Mouse (Mus musculus): Measurements from ENCODE around the gene 9230102O04Rik. TPM values are rescaled to one million over a fixed set of nuclear protein-coding genes. Genes with fewer than 3 reads are reported as not detected.

The 9230102O04Rik gene
- polyA plus RNA-seq, 1 experiment from 2014 or later = not detected

DNA sequence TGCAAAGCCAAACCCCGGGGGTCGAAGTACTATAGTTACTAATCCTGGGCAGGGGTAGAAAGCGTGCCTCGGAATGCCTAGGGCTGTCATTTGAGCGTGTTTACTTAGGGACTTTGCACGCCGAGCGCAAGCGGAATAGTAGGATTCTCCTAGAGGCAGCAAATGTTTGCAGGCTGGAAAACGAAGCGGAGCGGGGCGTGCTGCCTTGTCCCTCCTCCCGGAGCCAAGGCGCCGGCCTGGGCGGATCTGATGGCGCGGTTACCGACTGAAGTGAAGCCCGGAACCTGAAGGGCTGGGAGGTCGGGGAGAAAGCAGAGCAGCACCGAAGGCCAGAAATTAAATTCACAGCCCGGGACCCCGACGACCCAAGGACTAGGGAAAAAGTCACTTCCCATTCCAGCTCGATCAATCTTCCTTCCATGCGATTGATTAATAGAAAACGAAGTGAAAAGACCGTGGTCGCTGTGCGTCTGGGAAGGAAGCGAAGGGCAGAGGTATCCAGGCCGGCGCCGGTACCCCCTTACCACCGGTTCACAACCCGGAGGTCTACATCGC, 6.9 kb downstream of the 9230102O04Rik start:
- Histone ChIP-seq H3K27ac (ENCODE audit: low read depth, low read length) (no peak overlapping the region), H3K4me1 (replicated peaks; ENCODE audit: control insufficient read depth, insufficient read depth, low read length) (peaks cover 12% of the 10 kb centered on the region)
- ATAC-seq (replicated peaks; ENCODE audit: low FRiP score) = no peak

DNA sequence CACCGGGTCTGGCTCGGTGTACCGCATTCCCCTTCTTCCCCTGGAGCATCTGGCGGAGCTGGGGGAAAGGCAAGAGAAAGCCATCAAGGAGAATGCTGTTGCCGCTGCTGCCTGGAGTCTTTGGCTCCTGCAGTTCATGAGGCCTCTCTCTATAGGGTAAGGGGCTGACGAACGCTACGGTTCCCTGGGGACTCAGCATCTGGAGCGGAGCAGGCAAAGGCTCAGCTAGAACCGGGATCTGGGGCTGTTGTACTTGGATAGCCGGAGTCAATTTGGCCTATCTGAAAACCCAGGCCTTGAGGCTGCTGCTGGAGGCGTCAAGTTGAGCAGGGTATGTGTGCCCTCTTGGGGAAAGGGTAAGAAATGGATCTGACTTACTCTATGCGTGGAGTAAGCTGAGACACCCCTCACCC, 7.7 kb downstream of the 9230102O04Rik start:
- peaks cover 12% of the 10 kb centered on the region for H3K4me1 ChIP-seq (replicated peaks; ENCODE audit: control insufficient read depth, insufficient read depth, low read length)
- 4% methylated on average over 13 of the region's 13 CpGs for WGBS
- no peaks in the 10 kb centered on the region for H3K36me3 ChIP-seq (ENCODE audit: control insufficient read depth, insufficient read depth, low read length)
- DNase-seq (ENCODE audit: low spot score) = no peak
- H3K27me3 ChIP-seq (replicated peaks; ENCODE audit: control insufficient read depth, insufficient read depth, low read length) = peaks cover 98% of the 10 kb centered on the region
- H3K4me3 ChIP-seq (ENCODE audit: low read depth, low read length) = peak overlapping the region; percentile 40
- H3K4me2 ChIP-seq = peak overlapping the region; percentile 84
- no peak overlapping the region for H3K27ac ChIP-seq (ENCODE audit: low read depth, low read length)
- ATAC-seq (replicated peaks; ENCODE audit: low FRiP score) = no peak
- no peaks in the 10 kb centered on the region for H3K9me3 ChIP-seq (ENCODE audit: control insufficient read depth, low read length)
- H3K9ac ChIP-seq (ENCODE audit: low read depth, low read length) = 0 out of 2 replicates have a peak overlapping the region, but pooled peaks have one; percentile 25

More for the DNA sequence above, 6.9 kb downstream of the 9230102O04Rik start:
- Histone ChIP-seq H3K4me2 (peak overlapping the region; percentile 84), H3K9me3 (ENCODE audit: control insufficient read depth, low read length) (no peaks in the 10 kb centered on the region), H3K27me3 (replicated peaks; ENCODE audit: control insufficient read depth, insufficient read depth, low read length) (peaks cover 98% of the 10 kb centered on the region), H3K9ac (ENCODE audit: low read depth, low read length) (no peak overlapping the region), H3K36me3 (ENCODE audit: control insufficient read depth, insufficient read depth, low read length) (no peaks in the 10 kb centered on the region), H3K4me3 (ENCODE audit: low read depth, low read length) (peak overlapping the region; percentile 35)
- 2% methylated on average over 39 of the region's 39 CpGs for WGBS
- DNase-seq (ENCODE audit: low spot score) = no peak

DNA sequence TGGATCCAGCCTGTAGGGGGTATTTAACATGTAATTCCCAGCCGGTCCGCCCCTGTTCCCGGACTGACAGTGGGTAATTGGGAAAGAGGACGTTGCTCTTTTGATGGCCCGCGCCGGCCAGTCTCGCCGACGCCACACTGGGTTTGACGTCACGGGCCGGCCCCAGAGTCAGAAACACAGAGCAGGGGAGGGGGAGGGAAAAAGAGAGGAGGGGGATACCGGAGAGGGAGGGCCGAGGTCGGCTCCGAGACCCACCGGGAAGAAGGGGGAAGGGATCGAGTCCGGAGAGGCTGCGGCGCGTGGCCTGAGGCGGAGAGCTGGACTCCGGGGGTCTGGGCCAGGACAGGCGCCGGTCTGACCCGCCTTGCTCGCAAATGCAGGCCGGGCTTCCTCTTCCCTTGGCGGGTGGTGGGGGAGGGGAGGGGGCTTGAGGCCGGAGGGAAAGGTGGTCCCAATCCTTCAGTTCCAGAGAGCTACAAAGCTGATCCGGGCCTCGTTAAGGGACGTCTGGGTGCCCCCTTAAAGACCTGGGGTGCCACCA, 8.2 kb downstream of the 9230102O04Rik start, which contains the start of gene 4930412O13Rik:
4930412O13Rik (plus strand) TSS at position 202 of the 541 bp plus-strand sequence.
- ATAC-seq (replicated peaks; ENCODE audit: low FRiP score) = no peak; the same call in 1 of the 2 replicates
- WGBS = 2% methylated on average over 34 of the region's 35 CpGs
- Histone ChIP-seq H3K9ac (ENCODE audit: low read depth, low read length) (0 out of 2 replicates have a peak within 1 kb of the TSS, but pooled peaks have one; percentile 25), H3K27ac (ENCODE audit: low read depth, low read length) (no peak within 1 kb of the TSS), H3K27me3 (replicated peaks; ENCODE audit: control insufficient read depth, insufficient read depth, low read length) (peaks cover 98% of the 10 kb centered on the region), H3K36me3 (ENCODE audit: control insufficient read depth, insufficient read depth, low read length) (no peaks in the 10 kb centered on the region), H3K4me2 (peak within 1 kb of the TSS; percentile 84), H3K4me1 (replicated peaks; ENCODE audit: control insufficient read depth, insufficient read depth, low read length) (peaks cover 12% of the 10 kb centered on the region), H3K4me3 (ENCODE audit: low read depth, low read length) (peak within 1 kb of the TSS; percentile 40), H3K9me3 (ENCODE audit: control insufficient read depth, low read length) (no peaks in the 10 kb centered on the region)
- no peak for DNase-seq (ENCODE audit: low spot score)

DNA sequence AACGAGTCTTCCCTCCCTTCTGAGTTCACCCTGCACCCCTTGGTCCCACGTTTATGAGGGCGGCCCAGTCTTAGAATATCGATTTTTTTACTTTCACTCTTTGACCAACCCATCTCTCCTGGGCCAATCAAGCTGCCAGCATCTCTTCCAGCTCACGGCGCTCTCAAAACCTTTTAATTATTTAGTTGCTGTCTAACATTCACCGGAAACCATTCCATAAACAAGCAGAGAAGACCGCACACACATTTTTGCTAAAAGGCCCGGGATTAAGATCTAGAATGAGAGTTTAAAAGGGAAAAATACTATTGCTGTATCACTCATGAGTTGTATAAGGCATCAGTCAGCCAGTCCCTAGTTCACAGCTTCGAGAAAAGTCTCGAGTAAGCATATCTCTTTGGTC, 9.1 kb downstream of the 9230102O04Rik start:
- ATAC-seq (replicated peaks; ENCODE audit: low FRiP score) (no peak), DNase-seq (ENCODE audit: low spot score) (no peak)
- WGBS = 9% methylated on average over 11 of the region's 11 CpGs
- H3K36me3 ChIP-seq (ENCODE audit: control insufficient read depth, insufficient read depth, low read length) = no peaks in the 10 kb centered on the region
- H3K4me2 ChIP-seq = peak overlapping the region; percentile 84
- H3K27ac ChIP-seq (ENCODE audit: low read depth, low read length) = no peak overlapping the region
- no peaks in the 10 kb centered on the region for H3K9me3 ChIP-seq (ENCODE audit: control insufficient read depth, low read length)
- H3K4me1 ChIP-seq (replicated peaks; ENCODE audit: control insufficient read depth, insufficient read depth, low read length) = peaks cover 12% of the 10 kb centered on the region
- peak overlapping the region; percentile 12; the same call in 1 of the 2 replicates for H3K4me3 ChIP-seq (ENCODE audit: low read depth, low read length)
- no peak overlapping the region for H3K9ac ChIP-seq (ENCODE audit: low read depth, low read length)
- peaks cover 98% of the 10 kb centered on the region for H3K27me3 ChIP-seq (replicated peaks; ENCODE audit: control insufficient read depth, insufficient read depth, low read length)

DNA sequence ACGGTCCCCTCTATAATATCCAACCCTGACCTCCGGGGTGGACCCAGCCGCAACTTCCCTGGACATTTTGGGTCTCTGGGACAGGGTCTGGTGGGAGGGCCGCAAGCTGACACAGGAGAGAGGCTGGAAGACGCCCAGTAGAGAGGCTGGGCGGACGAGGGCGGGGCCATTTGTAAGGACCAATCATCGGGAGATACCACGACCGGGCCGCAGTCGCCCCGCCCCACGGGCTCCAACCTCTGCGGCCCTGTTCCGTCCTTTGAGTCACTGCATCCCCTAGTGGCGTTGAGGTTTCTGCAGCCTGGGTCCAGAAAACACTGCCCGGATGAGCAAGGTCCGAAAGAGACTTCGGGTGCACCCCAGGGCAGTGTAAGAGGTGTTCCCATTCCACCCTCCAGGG, 9.8 kb downstream of the 9230102O04Rik start:
- H3K9me3 ChIP-seq (ENCODE audit: control insufficient read depth, low read length) = no peaks in the 10 kb centered on the region
- H3K27me3 ChIP-seq (replicated peaks; ENCODE audit: control insufficient read depth, insufficient read depth, low read length) = peaks cover 98% of the 10 kb centered on the region
- no peaks in the 10 kb centered on the region for H3K36me3 ChIP-seq (ENCODE audit: control insufficient read depth, insufficient read depth, low read length)
- peak overlapping the region; percentile 84 for H3K4me2 ChIP-seq
- H3K9ac ChIP-seq (ENCODE audit: low read depth, low read length) = no peak overlapping the region
- ATAC-seq (replicated peaks; ENCODE audit: low FRiP score) = peak; percentile 93
- DNase-seq (ENCODE audit: low spot score) = peak; percentile 90
- under 1% methylated on average over 21 of the region's 21 CpGs for WGBS
- no peak overlapping the region for H3K27ac ChIP-seq (ENCODE audit: low read depth, low read length)
- H3K4me1 ChIP-seq (replicated peaks; ENCODE audit: control insufficient read depth, insufficient read depth, low read length) = peaks cover 15% of the 10 kb centered on the region
- peak overlapping the region; percentile 56 for H3K4me3 ChIP-seq (ENCODE audit: low read depth, low read length)

DNA sequence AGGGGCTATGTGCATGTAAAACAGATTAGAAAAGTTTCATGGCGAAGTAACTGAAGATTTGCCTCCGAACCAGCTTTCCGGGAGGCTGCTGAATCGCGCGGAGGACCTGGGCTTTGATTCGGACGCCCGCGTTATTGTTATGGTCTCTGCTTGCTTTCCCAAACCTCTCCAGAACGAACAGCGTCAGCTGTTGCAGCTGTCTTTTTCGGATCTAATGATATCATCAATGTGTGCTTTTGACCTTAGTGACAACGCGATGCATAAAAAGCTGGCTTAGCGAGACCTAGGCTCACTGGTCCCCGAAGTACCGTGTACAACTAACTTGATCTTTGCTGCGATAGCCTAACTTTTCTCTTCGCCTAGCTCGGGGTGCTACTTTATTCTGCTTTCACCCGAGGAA, 10.2 kb downstream of the 9230102O04Rik start:
- Histone ChIP-seq H3K27me3 (replicated peaks; ENCODE audit: control insufficient read depth, insufficient read depth, low read length) (peaks cover 98% of the 10 kb centered on the region), H3K36me3 (ENCODE audit: control insufficient read depth, insufficient read depth, low read length) (no peaks in the 10 kb centered on the region), H3K9ac (ENCODE audit: low read depth, low read length) (no peak overlapping the region), H3K4me2 (peak overlapping the region; percentile 84), H3K9me3 (ENCODE audit: control insufficient read depth, low read length) (no peaks in the 10 kb centered on the region), H3K27ac (ENCODE audit: low read depth, low read length) (no peak overlapping the region), H3K4me3 (ENCODE audit: low read depth, low read length) (peak overlapping the region; percentile 56), H3K4me1 (replicated peaks; ENCODE audit: control insufficient read depth, insufficient read depth, low read length) (peaks cover 15% of the 10 kb centered on the region)
- DNase-seq (ENCODE audit: low spot score) (no peak), ATAC-seq (replicated peaks; ENCODE audit: low FRiP score) (no peak; the same call in 1 of the 2 replicates)
- under 1% methylated on average over 22 of the region's 22 CpGs for WGBS

DNA sequence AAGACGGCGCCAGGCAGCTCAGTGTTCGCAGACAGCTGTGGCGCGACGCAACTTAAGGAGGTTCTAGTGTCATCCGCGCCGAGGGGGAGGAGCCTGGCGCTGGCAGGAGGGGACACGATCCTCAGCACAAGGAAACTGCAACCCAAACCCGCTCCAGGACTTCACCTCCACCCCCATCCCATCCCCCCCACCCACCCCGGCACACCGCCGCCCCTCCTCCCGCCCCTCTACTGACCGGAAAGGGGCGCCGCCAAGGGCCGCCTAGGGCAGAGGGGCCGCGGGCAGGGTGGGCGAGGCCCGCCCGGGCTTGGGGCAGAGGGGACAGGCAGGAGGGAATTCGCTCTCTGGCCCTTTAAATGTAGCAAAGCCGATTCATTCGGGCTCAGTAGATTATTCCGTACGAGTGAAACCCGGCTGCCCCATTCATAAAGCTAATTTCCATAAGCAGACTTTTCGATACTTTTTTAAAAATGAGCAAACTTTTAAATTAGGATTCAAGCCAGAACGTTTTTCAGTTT, 10.7 kb downstream of the 9230102O04Rik start:
- Histone ChIP-seq H3K27ac (ENCODE audit: low read depth, low read length) (no peak overlapping the region), H3K36me3 (ENCODE audit: control insufficient read depth, insufficient read depth, low read length) (no peaks in the 10 kb centered on the region), H3K9me3 (ENCODE audit: control insufficient read depth, low read length) (no peaks in the 10 kb centered on the region), H3K4me1 (replicated peaks; ENCODE audit: control insufficient read depth, insufficient read depth, low read length) (peaks cover 15% of the 10 kb centered on the region), H3K4me2 (peak overlapping the region; percentile 84), H3K27me3 (replicated peaks; ENCODE audit: control insufficient read depth, insufficient read depth, low read length) (peaks cover 98% of the 10 kb centered on the region), H3K9ac (ENCODE audit: low read depth, low read length) (no peak overlapping the region), H3K4me3 (ENCODE audit: low read depth, low read length) (peak overlapping the region; percentile 56)
- under 1% methylated on average over 29 of the region's 33 CpGs for WGBS
- DNase-seq (ENCODE audit: low spot score) (no peak), ATAC-seq (replicated peaks; ENCODE audit: low FRiP score) (peak; percentile 26; the same call in 1 of the 2 replicates)

DNA sequence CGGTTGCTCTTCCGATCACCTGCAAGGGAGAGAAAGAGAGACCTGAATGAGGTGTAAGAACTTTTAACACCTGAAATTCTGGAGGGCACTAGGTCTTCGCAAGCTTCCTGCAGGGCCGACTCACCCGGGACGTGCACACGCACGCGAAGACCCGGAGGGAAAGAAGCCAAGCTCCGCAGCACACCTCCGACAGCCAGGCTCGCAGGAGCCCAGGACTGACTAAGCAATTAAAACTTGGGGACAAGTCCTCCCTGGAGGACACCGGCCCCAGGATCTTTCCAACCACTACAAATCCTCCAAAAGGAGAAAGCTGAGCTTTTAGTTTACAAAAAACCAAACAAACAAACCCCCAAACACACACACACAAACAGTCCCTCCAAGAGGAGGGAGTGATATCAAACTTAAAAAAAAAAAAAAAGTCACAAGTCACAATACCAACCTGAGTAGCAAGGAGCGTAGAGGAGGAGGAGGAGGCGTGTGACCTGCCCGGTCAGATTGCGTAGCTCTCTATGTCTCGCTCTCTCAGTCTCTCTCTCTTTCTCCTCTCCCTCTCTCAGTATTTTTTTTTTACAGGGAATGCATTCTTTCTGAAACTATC, 11.3 kb downstream of the 9230102O04Rik start:
- no peak for ATAC-seq (replicated peaks; ENCODE audit: low FRiP score)
- Histone ChIP-seq H3K9me3 (ENCODE audit: control insufficient read depth, low read length) (no peaks in the 10 kb centered on the region), H3K27me3 (replicated peaks; ENCODE audit: control insufficient read depth, insufficient read depth, low read length) (peaks cover 95% of the 10 kb centered on the region), H3K9ac (ENCODE audit: low read depth, low read length) (no peak overlapping the region), H3K4me2 (peak overlapping the region; percentile 84), H3K4me3 (ENCODE audit: low read depth, low read length) (peak overlapping the region; percentile 56), H3K4me1 (replicated peaks; ENCODE audit: control insufficient read depth, insufficient read depth, low read length) (peaks cover 15% of the 10 kb centered on the region), H3K27ac (ENCODE audit: low read depth, low read length) (no peak overlapping the region), H3K36me3 (ENCODE audit: control insufficient read depth, insufficient read depth, low read length) (no peaks in the 10 kb centered on the region)
- 1% methylated on average over 19 of the region's 19 CpGs for WGBS
- DNase-seq (ENCODE audit: low spot score) = no peak

Data from liver, embryonic 11.5 days (tissue).